Mouse (Mus musculus) liver, adult 2 months (tissue): ENCODE results near the gene Sh3bgr.

Experiments used
- CTCF ChIP-seq: fragments of 200-500 bp; IDR thresholded peaks from 2 replicates; pipeline ENCODE4 v1.5.1; 2011; ENCODE audit warnings: low read depth, low read length, control low read depth
- POLR2A ChIP-seq: fragments of 200-500 bp; IDR thresholded peaks from 2 replicates; pipeline ENCODE4 v1.6.1; 2011; ENCODE audit warnings: low read length, control low read depth; ENCODE audit not compliant: insufficient read depth; ENCODE audit errors: extremely low read depth

- no peak for TF ChIP-seq POLR2A
- no peak for TF ChIP-seq CTCF
These were observed 415 bp downstream of the Sh3bgr start for GRCm38 (mm10) chr16:96200702-96201028.
